Comparison of ENCODE assay signal across 24 mouse cellular contexts in the genomic region with DNA sequence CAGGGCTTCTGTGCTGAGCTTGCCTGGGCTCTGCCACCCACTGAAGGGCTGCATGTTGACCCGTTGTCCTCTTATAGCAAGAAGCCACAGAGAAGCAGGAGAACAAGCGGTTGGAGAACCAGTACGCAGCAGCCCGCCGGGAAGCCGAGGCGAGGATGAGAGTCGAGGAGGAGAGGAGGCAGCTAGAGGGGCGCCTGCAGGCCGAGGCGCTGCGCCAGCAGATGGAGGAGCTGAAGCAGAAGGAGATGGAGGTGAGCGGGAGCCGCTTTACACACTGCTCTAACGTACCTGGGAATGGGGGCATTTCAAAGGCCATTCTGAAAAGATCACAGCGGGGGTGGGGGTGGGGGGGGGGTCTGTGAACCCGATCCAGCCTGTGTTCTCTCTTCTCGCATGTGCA.
"Had no signal": no experiment of that assay in that cellular context is flagged by ENCODE, and none has a peak within 500 bp of the region (broad histone marks: within the 10 kb centered on the region; RNA-seq: fewer than 3 reads in every experiment).

No protein-coding gene starts in this region.

- H3K27me3 ChIP-seq: embryonic facial prominence, embryonic 12.5 days; embryonic facial prominence, embryonic 13.5 days; embryonic facial prominence, embryonic 15.5 days; forebrain, embryonic 12.5 days; forebrain, embryonic 13.5 days; forebrain, embryonic 15.5 days had no signal

- H3K4me3 ChIP-seq: embryonic facial prominence, embryonic 10.5 days; embryonic facial prominence, embryonic 12.5 days; embryonic facial prominence, embryonic 13.5 days; embryonic facial prominence, embryonic 15.5 days; erythroblast, embryonic 14.5 days; forebrain, embryonic 10.5 days; forebrain, embryonic 12.5 days; forebrain, embryonic 13.5 days; forebrain, embryonic 15.5 days; gastrocnemius, adult 2 months; heart, adult 2 months; heart, embryonic 10.5 days had no signal

- DNase-seq: cerebellum, adult 8-10 months; cerebellum, adult 9-10 months; cerebellum, adult 9-11 months; cerebellum, postnatal 36 days; embryo, embryonic 11 days; forebrain, postnatal 0 days; gastrocnemius, adult 2 months; gastrocnemius, postnatal 10 days; gastrocnemius, postnatal 14 days; gastrocnemius, postnatal 25 days; gastrocnemius, postnatal 36 days; heart, adult 11 months; heart, adult 18-20 months; heart, adult 2 months had no signal

- H3K9me3 ChIP-seq: embryonic facial prominence, embryonic 10.5 days; embryonic facial prominence, embryonic 12.5 days; embryonic facial prominence, embryonic 13.5 days; embryonic facial prominence, embryonic 15.5 days; forebrain, embryonic 10.5 days; forebrain, embryonic 12.5 days; forebrain, embryonic 13.5 days; forebrain, embryonic 15.5 days; heart, embryonic 10.5 days had no signal

- H3K4me1 ChIP-seq: embryonic facial prominence, embryonic 10.5 days; embryonic facial prominence, embryonic 12.5 days; embryonic facial prominence, embryonic 13.5 days; embryonic facial prominence, embryonic 15.5 days; forebrain, embryonic 10.5 days; forebrain, embryonic 12.5 days; forebrain, embryonic 13.5 days; forebrain, embryonic 15.5 days; heart, embryonic 10.5 days had no signal
